Mouse (Mus musculus) CH12.LX (cell line): Measurements from ENCODE around the gene Tcf25. TPM values are rescaled to one million over a fixed set of nuclear protein-coding genes. Genes with fewer than 3 reads are reported as not detected.
A peak's percentile ranks its signal among the peaks of the same experiment; 100 is the strongest.

Experiments used
- DNase-seq: peaks from one replicate; pipeline ENCODE4 v3.0.0-alpha.2; 2013; ENCODE audit errors: extremely low read depth
- H3K27ac ChIP-seq: 2 replicates; pipeline ENCODE4 v1.5.1; 2012; ENCODE audit warnings: low read depth, mild to moderate bottlenecking, control low read depth, moderate library complexity; ENCODE audit not compliant: insufficient read depth
- H3K27me3 ChIP-seq: replicated peaks from 2 replicates; pipeline ENCODE3; 2012; ENCODE audit warnings: inconsistent platforms
- H3K36me3 ChIP-seq, 2 experiments: replicated peaks in 1 of 2; 2 replicates each; pipeline versions ENCODE3 to v1.6.1; 2012; ENCODE audit warnings: inconsistent platforms in 1 of 2, low read length in 1 of 2, mild to moderate bottlenecking in 1 of 2, mixed read lengths in 1 of 2, moderate library complexity in 1 of 2; ENCODE audit not compliant: control insufficient read depth in 1 of 2, insufficient read depth in 1 of 2
- H3K4me1 ChIP-seq, 2 experiments: 2 replicates each; pipeline ENCODE4 v1.6.1; 2012; ENCODE audit warnings: inconsistent platforms in 1 of 2, moderate library complexity in 1 of 2; ENCODE audit not compliant: insufficient read depth in 2 of 2, control insufficient read depth in 1 of 2
- H3K4me2 ChIP-seq: 2 replicates; pipeline ENCODE4 v1.6.1; 2012; ENCODE audit warnings: low read depth, mild to moderate bottlenecking, control low read depth; ENCODE audit not compliant: poor library complexity, insufficient read depth, severe bottlenecking
- H3K4me3 ChIP-seq, 3 experiments: fragments of 150-350 bp in 1 of 3; sonication (generic) in 1 of 3; replicated peaks in 1 of 3; 2 replicates each; pipeline versions ENCODE3 to v1.5.1; 2011 to 2012; ENCODE audit warnings: low read depth in 2 of 3, low read length in 2 of 3, mild to moderate bottlenecking in 2 of 3, moderate library complexity in 2 of 3, control low read depth in 1 of 3, improper control_type of control experiment in 1 of 3, inconsistent platforms in 1 of 3, mixed read lengths in 1 of 3; ENCODE audit not compliant: poor library complexity in 1 of 3
- H3K79me2 ChIP-seq: replicated peaks from 2 replicates; pipeline ENCODE4 v1.6.1; 2012; ENCODE audit warnings: mild to moderate bottlenecking, moderate library complexity; ENCODE audit not compliant: control insufficient read depth, poor library complexity, insufficient read depth, severe bottlenecking; ENCODE audit errors: extremely low read depth
- H3K9ac ChIP-seq: 2 replicates; pipeline ENCODE4 v1.6.1; 2012; ENCODE audit warnings: low read depth, mild to moderate bottlenecking, control low read depth, moderate library complexity; ENCODE audit not compliant: insufficient read depth
- H3K9me3 ChIP-seq: replicated peaks from 2 replicates; pipeline ENCODE3; 2012; ENCODE audit warnings: low read length, inconsistent platforms, mixed read lengths
- BHLHE40 ChIP-seq: IDR thresholded peaks from 2 replicates; pipeline ENCODE4 v1.6.1; 2011; ENCODE audit warnings: mild to moderate bottlenecking, low read depth, low read length, improper control_type of control experiment
- CHD1 ChIP-seq: IDR thresholded peaks from 2 replicates; pipeline ENCODE4 v1.6.1; 2012; ENCODE audit warnings: low read depth, low read length, improper control_type of control experiment, inconsistent platforms
- CHD2 ChIP-seq: IDR thresholded peaks from 2 replicates; pipeline ENCODE4 v1.6.1; 2011; ENCODE audit warnings: low read length, improper control_type of control experiment
- CTCF ChIP-seq, 2 experiments: IDR thresholded peaks in 1 of 2; conservative IDR thresholded peaks in 1 of 2; 2 replicates each; pipeline ENCODE4 v1.5.1; 2011 to 2012; ENCODE audit warnings: low read depth in 2 of 2, low read length in 2 of 2, improper control_type of control experiment in 1 of 2, inconsistent platforms in 1 of 2, mild to moderate bottlenecking in 1 of 2, moderate library complexity in 1 of 2
- ELF1 ChIP-seq: IDR thresholded peaks from 2 replicates; pipeline ENCODE4 v1.6.1; 2014; ENCODE audit warnings: low read depth, mild to moderate bottlenecking, inconsistent platforms, low read length, improper control_type of control experiment
- EP300 ChIP-seq: IDR thresholded peaks from 2 replicates; pipeline ENCODE4 v1.6.1; 2011; ENCODE audit warnings: low read length, improper control_type of control experiment
- HCFC1 ChIP-seq: IDR thresholded peaks from 2 replicates; pipeline ENCODE4 v1.6.1; 2012; ENCODE audit warnings: low read depth, mild to moderate bottlenecking, inconsistent platforms, low read length, improper control_type of control experiment
- IRF4 ChIP-seq: IDR thresholded peaks from 2 replicates; pipeline ENCODE4 v1.6.1; 2014; ENCODE audit warnings: low read depth, mild to moderate bottlenecking, inconsistent platforms, low read length, improper control_type of control experiment
- JUN ChIP-seq: IDR thresholded peaks from 2 replicates; pipeline ENCODE4 v1.6.1; 2011; ENCODE audit warnings: low read depth, mild to moderate bottlenecking, low read length, improper control_type of control experiment, moderate library complexity; ENCODE audit not compliant: insufficient read depth
- JUND ChIP-seq: conservative IDR thresholded peaks from 2 replicates; pipeline ENCODE4 v1.6.1; 2011; ENCODE audit warnings: low read depth, low read length, improper control_type of control experiment
- KAT2A ChIP-seq: IDR thresholded peaks from 2 replicates; pipeline ENCODE4 v1.6.1; 2012; ENCODE audit warnings: low read length, improper control_type of control experiment, inconsistent platforms; ENCODE audit not compliant: insufficient replicate concordance
- MAX ChIP-seq: IDR thresholded peaks from 2 replicates; pipeline ENCODE4 v1.6.1; 2011; ENCODE audit warnings: low read length, improper control_type of control experiment
- MEF2A ChIP-seq: IDR thresholded peaks from 2 replicates; pipeline ENCODE4 v1.6.1; 2014; ENCODE audit warnings: low read depth, mild to moderate bottlenecking, inconsistent platforms, low read length, improper control_type of control experiment, borderline replicate concordance
- MXI1 ChIP-seq: IDR thresholded peaks from 2 replicates; pipeline ENCODE4 v1.6.1; 2011; ENCODE audit warnings: mild to moderate bottlenecking, low read depth, low read length, improper control_type of control experiment
- MYC ChIP-seq: IDR thresholded peaks from 2 replicates; pipeline ENCODE4 v1.6.1; 2011; ENCODE audit warnings: low read depth, mild to moderate bottlenecking, improper control_type of control experiment, low read length
- NELFE ChIP-seq: IDR thresholded peaks from 2 replicates; pipeline ENCODE4 v1.6.1; 2011; ENCODE audit warnings: low read depth, low read length, improper control_type of control experiment
- NRF1 ChIP-seq: IDR thresholded peaks from 2 replicates; pipeline ENCODE4 v1.6.1; 2014; ENCODE audit warnings: low read depth, mild to moderate bottlenecking, inconsistent platforms, low read length, improper control_type of control experiment, moderate library complexity
- PAX5 ChIP-seq: IDR thresholded peaks from 2 replicates; pipeline ENCODE4 v1.6.1; 2012; ENCODE audit warnings: low read length, inconsistent platforms, mixed read lengths
- POLR2A ChIP-seq: IDR thresholded peaks from 2 replicates; pipeline ENCODE4 v1.6.1; 2011; ENCODE audit warnings: low read depth, mild to moderate bottlenecking, improper control_type of control experiment, low read length
- POLR2AphosphoS2 ChIP-seq: IDR thresholded peaks from 2 replicates; pipeline ENCODE4 v1.6.1; 2011; ENCODE audit warnings: low read depth, low read length, improper control_type of control experiment
- RAD21 ChIP-seq: IDR thresholded peaks from 2 replicates; pipeline ENCODE4 v1.6.1; 2011; ENCODE audit warnings: low read depth, mild to moderate bottlenecking, low read length, improper control_type of control experiment, moderate library complexity
- RCOR1 ChIP-seq: conservative IDR thresholded peaks from 2 replicates; pipeline ENCODE4 v1.6.1; 2012; ENCODE audit warnings: low read depth, mild to moderate bottlenecking, inconsistent platforms, low read length, improper control_type of control experiment
- SIN3A ChIP-seq: IDR thresholded peaks from 2 replicates; pipeline ENCODE4 v1.6.1; 2012; ENCODE audit warnings: low read length, improper control_type of control experiment, inconsistent platforms
- SMC3 ChIP-seq: IDR thresholded peaks from 2 replicates; pipeline ENCODE4 v1.6.1; 2011; ENCODE audit warnings: low read depth, low read length, improper control_type of control experiment
- TBP ChIP-seq: conservative IDR thresholded peaks from 2 replicates; pipeline ENCODE4 v1.6.1; 2011; ENCODE audit warnings: low read depth, low read length, improper control_type of control experiment
- UBTF ChIP-seq: IDR thresholded peaks from 2 replicates; pipeline ENCODE4 v1.6.1; 2012; ENCODE audit warnings: low read depth, mild to moderate bottlenecking, inconsistent platforms, low read length, improper control_type of control experiment, moderate library complexity
- USF1 ChIP-seq: IDR thresholded peaks from 2 replicates; pipeline ENCODE4 v1.6.1; 2014; ENCODE audit warnings: low read depth, mild to moderate bottlenecking, inconsistent platforms, low read length, improper control_type of control experiment
- USF2 ChIP-seq: conservative IDR thresholded peaks from 2 replicates; pipeline ENCODE4 v1.6.1; 2011; ENCODE audit warnings: low read depth, low read length, improper control_type of control experiment
- ZC3H11A ChIP-seq: IDR thresholded peaks from 2 replicates; pipeline ENCODE4 v1.6.1; 2012; ENCODE audit warnings: low read depth, mild to moderate bottlenecking, inconsistent platforms, low read length, improper control_type of control experiment
- ZKSCAN1 ChIP-seq: IDR thresholded peaks from 2 replicates; pipeline ENCODE4 v1.6.1; 2012; ENCODE audit warnings: low read depth, inconsistent platforms, low read length, improper control_type of control experiment, borderline replicate concordance
- ZMIZ1 ChIP-seq: IDR thresholded peaks from 2 replicates; pipeline ENCODE4 v1.6.1; 2012; ENCODE audit warnings: low read depth, mild to moderate bottlenecking, inconsistent platforms, low read length, improper control_type of control experiment
- ZNF384 ChIP-seq: IDR thresholded peaks from 2 replicates; pipeline ENCODE4 v1.6.1; 2012; ENCODE audit warnings: low read depth, low read length, improper control_type of control experiment, inconsistent platforms
- dilution Hi-C: fragments of 300-500 bp; cut with MboI; formaldehyde crosslinking; loops from 2 replicates; pipeline ENCODE4 v1.14.3; 2020; ENCODE audit warnings: low sequenced_read_pairs; ENCODE audit not compliant: extremely low pct_unique_long_range_greater_than_20kb, extremely low pct_ligation_motif_present
- in situ Hi-C: fragments of 300-500 bp; cut with MboI; formaldehyde crosslinking; loops from 3 replicates; pipeline ENCODE4 v1.14.3; 2019; ENCODE audit warnings: low sequenced_read_pairs, low pct_ligation_motif_present, low pct_unique_long_range_greater_than_20kb, mixed read lengths
- polyA plus RNA-seq: library from polyadenylated mRNA; unstranded; fragments of >175 nt; gene quantifications from 2 replicates; pipeline ENCODE4 v1.2.1, GENCODE M21; 2012; ENCODE audit warnings: low read depth; ENCODE audit not compliant: insufficient read length
- total RNA-seq, 2 experiments: library from RNA; depleted of rRNA; stranded (reverse); fragments of 300-350 nt in 1 of 2; fragments of >200 nt in 1 of 2; gene quantifications; 2 replicates each; pipeline ENCODE4 v1.2.3; 2012 to 2014

Tcf25 gene
- total and polyA plus RNA-seq, 3 experiments, result 168 to 393 (median 207) TPM

DNA sequence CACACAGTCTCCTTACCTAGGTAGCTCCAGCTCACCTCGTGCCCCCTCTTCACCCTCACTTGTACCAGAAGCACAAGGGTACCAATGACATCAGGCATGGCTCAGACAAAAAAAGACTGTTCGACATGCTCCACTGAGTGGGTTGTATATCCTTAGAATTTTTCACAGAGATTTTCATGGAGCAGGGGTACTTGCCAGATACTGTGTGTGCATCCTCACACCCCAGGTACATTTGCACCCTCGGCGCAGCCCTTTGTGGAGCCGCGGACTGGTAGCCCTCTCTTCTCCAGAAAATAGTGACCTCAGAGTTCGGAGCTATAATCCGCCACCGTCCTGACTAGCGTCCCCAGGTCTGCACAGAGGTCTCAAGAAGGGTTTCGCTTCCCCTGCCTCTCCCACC is 37.2 kb downstream of the Tcf25 start:
- Histone ChIP-seq H3K27me3 (peaks cover 41% of the 10 kb centered on the region), H3K27ac (no peak overlapping the region), H3K4me1 (peaks cover 36 to 71% of the 10 kb centered on the region in 2 experiments)

GRCm38 (mm10) chr8:123411246-123411645 is 37.7 kb downstream of the Tcf25 start, which contains the start of gene Tubb3:
Gene Tubb3, plus strand, starts transcription at chr8:123411424.
- H3K9ac ChIP-seq, result peak within 1 kb of the TSS; percentile 16; the same call in 1 of the 2 replicates
- no peaks in the 10 kb centered on the region for H3K9me3 ChIP-seq
- in situ Hi-C loops (no loop called here), dilution Hi-C loops (no loop called here)
- H3K4me1 ChIP-seq, result peaks cover 36 to 70% of the 10 kb centered on the region in 2 experiments
- peak within 1 kb of the TSS; percentile 95 for H3K4me2 ChIP-seq
- peak; percentile 73 for DNase-seq
- no peaks in the 10 kb centered on the region for H3K79me2 ChIP-seq
- no peak within 1 kb of the TSS for H3K27ac ChIP-seq
- peak within 1 kb of the TSS in 2 of 3 experiments; percentile 36 to 55 for H3K4me3 ChIP-seq
- no peaks in the 10 kb centered on the region for H3K36me3 ChIP-seq
- H3K27me3 ChIP-seq, result peaks cover 41% of the 10 kb centered on the region
- TF ChIP-seq JUN (no peak), CHD2 (no peak), CHD1 (no peak), POLR2AphosphoS2 (no peak), IRF4 (no peak), ZMIZ1 (no peak), RAD21 (no peak), ELF1 (no peak), UBTF (no peak; the same call in 1 of the 2 replicates), RCOR1 (no peak), MEF2A (no peak), ZKSCAN1 (no peak), ZNF384 (no peak), NELFE (no peak), MXI1 (peak; percentile 76), POLR2A (peak; percentile 51; the same call in 1 of the 2 replicates), JUND (no peak), ZC3H11A (no peak), MAX (peak; percentile 31; the same call in 1 of the 2 replicates), MYC (no peak), NRF1 (no peak), USF1 (no peak), EP300 (no peak), BHLHE40 (peak; percentile 19; the same call in 1 of the 2 replicates), SIN3A (no peak; the same call in 1 of the 2 replicates), HCFC1 (no peak), PAX5 (no peak)

More for the DNA sequence above, 37.2 kb downstream of the Tcf25 start:
- Histone ChIP-seq H3K4me3 (peak overlapping the region in 2 of 3 experiments; percentile 36 to 55), H3K79me2 (no peaks in the 10 kb centered on the region), H3K36me3 (no peaks in the 10 kb centered on the region), H3K4me2 (peak overlapping the region; percentile 95), H3K9ac (no peak overlapping the region), H3K9me3 (no peaks in the 10 kb centered on the region)
- no peak for TF ChIP-seq SIN3A
- no peak for TF ChIP-seq ZMIZ1
- TF ChIP-seq CTCF (conservative IDR thresholded peaks at IDR 0.05 in 1 of 2, IDR thresholded peaks at IDR 0.05 in 1 of 2; ENCODE audit: low read depth in 2 of 2, low read length in 2 of 2), result no peak
- no peak for TF ChIP-seq RCOR1
- no peak for TF ChIP-seq KAT2A
- TF ChIP-seq SMC3, result no peak
- TF ChIP-seq MAX, result no peak
- TF ChIP-seq EP300, result no peak
- TF ChIP-seq RAD21, result no peak
- no peak for TF ChIP-seq POLR2A
- no peak for TF ChIP-seq HCFC1
- TF ChIP-seq TBP, result no peak
- TF ChIP-seq NRF1, result no peak
- no peak for TF ChIP-seq PAX5
- no peak for TF ChIP-seq USF2
- no peak for TF ChIP-seq USF1
- TF ChIP-seq BHLHE40, result no peak
- TF ChIP-seq CHD2, result no peak
- no peak for TF ChIP-seq MEF2A
- dilution Hi-C loops, result no loop called here
- DNase-seq, result peak; percentile 44
- in situ Hi-C loops, result no loop called here
